Mouse (Mus musculus): ENCODE results near the gene Gm49661. TPM values are rescaled to one million over a fixed set of nuclear protein-coding genes. Genes with fewer than 3 reads are reported as not detected.

Gene Gm49661
- total and polyA plus RNA-seq, 3 experiments, result 3.1 TPM; not detected in 2

- Histone ChIP-seq H3K9ac (ENCODE audit: insufficient read depth, low read depth) (no peak overlapping the region), H3K4me3 (replicated peaks in 1 of 3; ENCODE audit: low read depth in 2 of 3, low read length in 2 of 3, poor library complexity in 1 of 3) (no peak overlapping the region), H3K79me2 (replicated peaks; ENCODE audit: control insufficient read depth, extremely low read depth, insufficient read depth, poor library complexity, severe bottlenecking) (peaks cover 9% of the 10 kb centered on the region), H3K36me3 (replicated peaks in 1 of 2; ENCODE audit: control insufficient read depth in 1 of 2, insufficient read depth in 1 of 2, low read length in 1 of 2) (peaks cover 19 to 37% of the 10 kb centered on the region in 2 experiments), H3K9me3 (replicated peaks; ENCODE audit: low read length) (no peaks in the 10 kb centered on the region), H3K27me3 (replicated peaks) (no peaks in the 10 kb centered on the region), H3K27ac (ENCODE audit: insufficient read depth, low read depth) (0 out of 2 replicates have a peak overlapping the region, but pooled peaks have one; percentile 15), H3K4me1 (ENCODE audit: control insufficient read depth in 1 of 2, insufficient read depth in 2 of 2) (peaks cover 18 to 50% of the 10 kb centered on the region in 2 experiments), H3K4me2 (ENCODE audit: insufficient read depth, low read depth, poor library complexity, severe bottlenecking) (peak overlapping the region; percentile 29; the same call in 1 of the 2 replicates)
- no peak for DNase-seq (ENCODE audit: extremely low read depth)
- in situ Hi-C loops (cut with MboI; ENCODE audit: low pct_ligation_motif_present, low pct_unique_long_range_greater_than_20kb, low sequenced_read_pairs), result no loop called here
- TF ChIP-seq GABPA (IDR thresholded peaks at IDR 0.05; ENCODE audit: insufficient replicate concordance, low read depth, low read length) (no peak), E2F4 (IDR thresholded peaks at IDR 0.05; ENCODE audit: insufficient replicate concordance, low read depth, low read length) (no peak), MXI1 (IDR thresholded peaks at IDR 0.05; ENCODE audit: low read depth, low read length) (0 out of 2 replicates have a peak, but pooled peaks have one; percentile 28), IRF4 (IDR thresholded peaks at IDR 0.05; ENCODE audit: low read depth, low read length) (no peak), POLR2AphosphoS2 (IDR thresholded peaks at IDR 0.05; ENCODE audit: low read depth, low read length) (no peak), CTCF (conservative IDR thresholded peaks at IDR 0.05 in 1 of 2, IDR thresholded peaks at IDR 0.05 in 1 of 2; ENCODE audit: low read depth in 2 of 2, low read length in 2 of 2) (no peak), MAZ (IDR thresholded peaks at IDR 0.05; ENCODE audit: low read depth, low read length) (no peak)
- dilution Hi-C loops (cut with MboI; ENCODE audit: extremely low pct_ligation_motif_present, extremely low pct_unique_long_range_greater_than_20kb, low sequenced_read_pairs), result no loop called here
These were observed 2.6 kb downstream of the Gm49661 start for GRCm38 (mm10) chr8:84966603-84967002.

DNA sequence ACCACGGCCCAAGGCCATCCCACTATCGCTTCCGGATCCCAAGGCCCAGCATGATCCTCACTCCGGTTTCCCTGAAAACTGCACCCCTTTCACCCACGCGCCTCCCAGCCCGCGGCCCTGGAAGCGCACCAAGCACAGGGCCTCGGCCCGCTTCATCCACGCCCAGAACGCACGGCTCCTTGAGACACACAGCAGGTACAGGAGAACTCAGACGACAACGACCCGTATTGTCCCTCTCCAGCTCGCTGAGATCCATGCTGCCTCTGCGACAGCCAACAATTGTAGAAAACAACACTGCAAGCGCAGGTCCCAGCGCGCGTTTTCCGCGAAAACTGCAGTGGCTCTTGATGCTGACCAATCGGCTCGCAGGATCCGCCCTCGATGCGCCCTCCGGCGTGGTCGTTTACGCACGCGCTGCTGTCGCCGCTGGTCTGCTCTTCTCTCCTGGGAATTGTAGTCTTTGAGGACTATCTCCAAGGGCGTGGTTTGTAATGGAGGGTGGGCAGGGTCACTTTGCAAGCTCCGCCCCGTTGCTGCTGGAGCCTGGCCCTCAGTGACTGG is 3.4 kb downstream of the Gm49661 start:
- H3K4me3 ChIP-seq (replicated peaks in 1 of 3; ENCODE audit: low read depth in 2 of 3, low read length in 2 of 3, poor library complexity in 1 of 3), result peak overlapping the region; percentile 70 to 75 (median 73)
- H3K79me2 ChIP-seq (replicated peaks; ENCODE audit: control insufficient read depth, extremely low read depth, insufficient read depth, poor library complexity, severe bottlenecking), result peaks cover 9% of the 10 kb centered on the region
- dilution Hi-C loops (cut with MboI; ENCODE audit: extremely low pct_ligation_motif_present, extremely low pct_unique_long_range_greater_than_20kb, low sequenced_read_pairs) (no loop called here), in situ Hi-C loops (cut with MboI; ENCODE audit: low pct_ligation_motif_present, low pct_unique_long_range_greater_than_20kb, low sequenced_read_pairs) (no loop called here)
- peaks cover 16 to 37% of the 10 kb centered on the region in 2 experiments for H3K36me3 ChIP-seq (replicated peaks in 1 of 2; ENCODE audit: control insufficient read depth in 1 of 2, insufficient read depth in 1 of 2, low read length in 1 of 2)
- no peaks in the 10 kb centered on the region for H3K9me3 ChIP-seq (replicated peaks; ENCODE audit: low read length)
- peak; percentile 97 for DNase-seq (ENCODE audit: extremely low read depth)
- H3K4me1 ChIP-seq (ENCODE audit: control insufficient read depth in 1 of 2, insufficient read depth in 2 of 2), result peaks cover 17 to 46% of the 10 kb centered on the region in 2 experiments
- no peaks in the 10 kb centered on the region for H3K27me3 ChIP-seq (replicated peaks)
- H3K27ac ChIP-seq (ENCODE audit: insufficient read depth, low read depth), result peak overlapping the region; percentile 58
- peak overlapping the region; percentile 39; the same call in 1 of the 2 replicates for H3K9ac ChIP-seq (ENCODE audit: insufficient read depth, low read depth)
- H3K4me2 ChIP-seq (ENCODE audit: insufficient read depth, low read depth, poor library complexity, severe bottlenecking), result peak overlapping the region; percentile 54
- TF ChIP-seq MAX (IDR thresholded peaks at IDR 0.05; ENCODE audit: low read length), result peak; percentile 85
- no peak for TF ChIP-seq ZNF384 (IDR thresholded peaks at IDR 0.05; ENCODE audit: low read depth, low read length)
- no peak for TF ChIP-seq CHD1 (IDR thresholded peaks at IDR 0.05; ENCODE audit: low read depth, low read length)
- peak; percentile 34; the same call in 1 of the 2 replicates for TF ChIP-seq ZMIZ1 (IDR thresholded peaks at IDR 0.05; ENCODE audit: low read depth, low read length)
- no peak for TF ChIP-seq PAX5 (IDR thresholded peaks at IDR 0.05; ENCODE audit: low read length)
- TF ChIP-seq MEF2A (IDR thresholded peaks at IDR 0.05; ENCODE audit: borderline replicate concordance, low read depth, low read length), result no peak
- no peak for TF ChIP-seq JUND (conservative IDR thresholded peaks at IDR 0.05; ENCODE audit: low read depth, low read length)
- TF ChIP-seq MAZ (IDR thresholded peaks at IDR 0.05; ENCODE audit: low read depth, low read length), result no peak
- TF ChIP-seq ETS1 (conservative IDR thresholded peaks at IDR 0.05; ENCODE audit: low read depth, low read length), result peak; percentile 16; the same call in 1 of the 2 replicates
- peak; percentile 65; the same call in 1 of the 2 replicates for TF ChIP-seq E2F4 (IDR thresholded peaks at IDR 0.05; ENCODE audit: insufficient replicate concordance, low read depth, low read length)
- 0 out of 2 replicates have a peak, but pooled peaks have one; percentile 82 for TF ChIP-seq MYC (IDR thresholded peaks at IDR 0.05; ENCODE audit: low read depth, low read length)
- TF ChIP-seq CTCF (conservative IDR thresholded peaks at IDR 0.05 in 1 of 2, IDR thresholded peaks at IDR 0.05 in 1 of 2; ENCODE audit: low read depth in 2 of 2, low read length in 2 of 2), result no peak
- TF ChIP-seq MXI1 (IDR thresholded peaks at IDR 0.05; ENCODE audit: low read depth, low read length), result peak; percentile 91
- no peak for TF ChIP-seq UBTF (IDR thresholded peaks at IDR 0.05; ENCODE audit: low read depth, low read length)
- no peak; the same call in 1 of the 2 replicates for TF ChIP-seq CHD2 (IDR thresholded peaks at IDR 0.05; ENCODE audit: low read length)
- TF ChIP-seq POLR2A (IDR thresholded peaks at IDR 0.05; ENCODE audit: low read depth, low read length), result peak; percentile 81
- no peak for TF ChIP-seq ZKSCAN1 (IDR thresholded peaks at IDR 0.05; ENCODE audit: borderline replicate concordance, low read depth, low read length)
- TF ChIP-seq NELFE (IDR thresholded peaks at IDR 0.05; ENCODE audit: low read depth, low read length), result peak; percentile 64
- TF ChIP-seq MAFK (IDR thresholded peaks at IDR 0.05; ENCODE audit: insufficient replicate concordance, low read length), result no peak
- peak; percentile 42 for TF ChIP-seq BHLHE40 (IDR thresholded peaks at IDR 0.05; ENCODE audit: low read depth, low read length)
- peak; percentile 61 for TF ChIP-seq ELF1 (IDR thresholded peaks at IDR 0.05; ENCODE audit: low read depth, low read length)
- peak; percentile 92 for TF ChIP-seq HCFC1 (IDR thresholded peaks at IDR 0.05; ENCODE audit: low read depth, low read length)
- no peak for TF ChIP-seq JUN (IDR thresholded peaks at IDR 0.05; ENCODE audit: insufficient read depth, low read depth, low read length)
- TF ChIP-seq USF2 (conservative IDR thresholded peaks at IDR 0.05; ENCODE audit: low read depth, low read length), result no peak
- TF ChIP-seq ZC3H11A (IDR thresholded peaks at IDR 0.05; ENCODE audit: low read depth, low read length), result no peak
- peak; percentile 84; the same call in 1 of the 2 replicates for TF ChIP-seq KAT2A (IDR thresholded peaks at IDR 0.05; ENCODE audit: insufficient replicate concordance, low read length)
- TF ChIP-seq TBP (conservative IDR thresholded peaks at IDR 0.05; ENCODE audit: low read depth, low read length), result peak; percentile 69
- peak; percentile 40; the same call in 1 of the 2 replicates for TF ChIP-seq IRF4 (IDR thresholded peaks at IDR 0.05; ENCODE audit: low read depth, low read length)
